Mouse (Mus musculus): ENCODE measurements around the gene Styx. TPM values are rescaled to one million over a fixed set of nuclear protein-coding genes. Genes with fewer than 3 reads are reported as not detected.
A peak's percentile ranks its signal among the peaks of the same experiment; 100 is the strongest.

The Styx gene
- polyA plus RNA-seq, 1 experiment from 2014 or later: 65.3 TPM

DNA sequence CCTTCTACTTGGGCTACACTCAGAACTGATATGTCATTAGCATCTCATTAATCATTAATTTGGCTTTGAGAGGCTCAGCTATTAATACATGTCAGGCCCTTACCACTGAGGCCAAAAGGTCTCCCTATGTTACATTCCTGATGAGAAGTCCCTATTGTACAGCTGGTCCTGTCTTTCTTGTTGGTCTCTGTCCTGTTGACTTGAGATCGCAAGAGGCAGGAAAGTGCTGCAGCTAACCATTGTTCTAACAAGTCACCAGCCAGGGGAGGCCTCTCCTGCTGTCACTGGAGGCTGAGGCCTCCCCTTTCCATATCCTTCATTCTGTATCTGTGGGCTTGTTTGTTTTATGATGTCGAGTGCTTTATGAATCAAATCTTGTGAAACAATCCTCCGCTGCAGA, 95.9 kb downstream of the Styx start:
- 85% methylated on average over 3 of the region's 3 CpGs for WGBS
- no peaks in the 10 kb centered on the region for H3K36me3 ChIP-seq
- no peak overlapping the region for H3K4me3 ChIP-seq
- ATAC-seq (replicated peaks): no peak
- H3K9ac ChIP-seq (replicated peaks): no peak overlapping the region
- H3K4me2 ChIP-seq (replicated peaks): no peak overlapping the region
- H3K27ac ChIP-seq (replicated peaks): no peak overlapping the region
- no peaks in the 10 kb centered on the region for H3K4me1 ChIP-seq
- H3K27me3 ChIP-seq: no peaks in the 10 kb centered on the region
- no peaks in the 10 kb centered on the region for H3K9me3 ChIP-seq

DNA sequence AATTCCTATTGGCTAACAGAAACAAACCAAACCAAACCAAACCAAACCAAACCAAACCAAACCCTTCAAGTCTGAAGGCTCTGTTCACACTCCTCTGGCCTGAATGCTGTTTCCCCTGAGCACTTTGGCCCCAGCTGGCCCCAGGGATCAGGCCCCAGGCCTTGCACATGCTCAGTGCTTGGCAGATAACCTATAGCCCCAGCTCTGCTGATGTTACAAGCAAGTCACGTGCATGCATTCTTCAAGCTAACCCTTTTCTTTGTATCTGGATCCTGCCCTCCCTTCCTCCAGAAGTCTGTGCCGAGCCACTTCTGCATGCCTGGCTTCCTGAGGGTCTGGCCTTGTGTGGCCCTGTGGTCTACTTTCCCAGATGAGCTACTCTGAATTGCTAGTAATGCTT, 100.2 kb downstream of the Styx start:
- Histone ChIP-seq H3K9me3 (no peaks in the 10 kb centered on the region), H3K4me2 (replicated peaks) (no peak overlapping the region), H3K36me3 (no peaks in the 10 kb centered on the region), H3K9ac (replicated peaks) (no peak overlapping the region), H3K27me3 (no peaks in the 10 kb centered on the region), H3K4me3 (no peak overlapping the region), H3K27ac (replicated peaks) (no peak overlapping the region), H3K4me1 (peaks cover 9% of the 10 kb centered on the region; the same call in 1 of the 2 replicates)
- whole genome bisulfite sequencing: 23% methylated on average over 2 of the region's 2 CpGs
- ATAC-seq (replicated peaks): no peak

DNA sequence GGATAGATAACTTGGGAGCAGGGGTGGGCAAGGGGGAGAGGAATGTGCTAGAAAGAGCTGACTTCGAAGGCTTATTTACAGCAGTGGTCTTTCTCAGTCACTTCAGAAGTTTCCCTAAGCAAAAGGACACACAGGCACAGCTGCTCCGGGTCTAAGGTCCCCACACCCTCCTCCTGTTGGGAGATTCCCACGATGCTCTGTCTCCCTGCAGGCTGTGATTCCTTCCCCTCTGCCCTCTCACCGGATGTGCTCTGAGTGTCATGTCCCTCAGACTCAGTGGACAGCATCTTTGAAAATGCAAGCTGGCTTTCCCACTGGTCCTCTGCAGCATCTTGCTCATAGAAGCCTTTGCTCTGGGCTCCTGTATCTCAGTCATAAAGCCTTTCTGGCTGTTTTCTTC, 101.3 kb downstream of the Styx start:
- Histone ChIP-seq H3K27ac (replicated peaks) (no peak overlapping the region), H3K9ac (replicated peaks) (no peak overlapping the region), H3K36me3 (no peaks in the 10 kb centered on the region), H3K27me3 (no peaks in the 10 kb centered on the region), H3K4me1 (peaks cover 13% of the 10 kb centered on the region; the same call in 1 of the 2 replicates), H3K4me2 (replicated peaks) (no peak overlapping the region), H3K4me3 (no peak overlapping the region), H3K9me3 (no peaks in the 10 kb centered on the region)
- 59% methylated on average over 4 of the region's 4 CpGs for WGBS
- ATAC-seq (replicated peaks): no peak

DNA sequence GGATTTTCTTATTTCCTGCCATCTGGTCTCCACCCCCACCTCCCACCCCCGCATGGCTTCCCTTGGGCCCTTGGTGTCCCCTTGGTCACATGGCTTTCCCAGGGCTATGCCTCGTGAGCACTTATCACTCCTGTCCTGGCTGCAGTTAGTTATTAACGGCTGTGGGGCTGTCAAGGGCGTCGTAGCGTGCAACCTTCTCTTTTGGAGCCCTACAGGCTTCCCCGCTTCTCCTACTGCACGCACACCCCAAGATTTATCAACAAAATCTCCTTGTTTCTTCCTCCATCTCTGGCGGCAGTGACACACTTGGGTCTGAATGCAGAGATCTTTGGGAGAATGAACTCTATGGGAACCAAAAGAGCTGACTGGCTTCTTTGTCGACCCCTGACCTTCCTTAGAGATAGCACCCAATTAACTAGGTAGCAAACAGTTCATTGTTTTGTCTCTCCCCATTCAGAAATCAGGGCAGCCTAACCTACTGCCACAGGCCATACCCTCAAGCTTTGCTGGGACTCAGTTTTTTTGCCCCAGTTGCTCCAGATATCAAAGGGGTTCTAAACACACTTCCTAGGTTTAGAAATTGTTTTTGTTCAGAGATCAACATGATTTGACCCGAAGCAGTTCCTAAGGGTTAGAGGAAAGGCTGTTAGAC, 102.1 kb downstream of the Styx start:
- H3K36me3 ChIP-seq: no peaks in the 10 kb centered on the region
- no peak for ATAC-seq (replicated peaks)
- H3K9ac ChIP-seq (replicated peaks): no peak overlapping the region
- WGBS: 32% methylated on average over 11 of the region's 11 CpGs
- H3K4me2 ChIP-seq (replicated peaks): no peak overlapping the region
- no peak overlapping the region for H3K27ac ChIP-seq (replicated peaks)
- no peaks in the 10 kb centered on the region for H3K27me3 ChIP-seq
- H3K9me3 ChIP-seq: no peaks in the 10 kb centered on the region
- H3K4me1 ChIP-seq: peaks cover 13% of the 10 kb centered on the region; the same call in 1 of the 2 replicates
- H3K4me3 ChIP-seq: no peak overlapping the region

DNA sequence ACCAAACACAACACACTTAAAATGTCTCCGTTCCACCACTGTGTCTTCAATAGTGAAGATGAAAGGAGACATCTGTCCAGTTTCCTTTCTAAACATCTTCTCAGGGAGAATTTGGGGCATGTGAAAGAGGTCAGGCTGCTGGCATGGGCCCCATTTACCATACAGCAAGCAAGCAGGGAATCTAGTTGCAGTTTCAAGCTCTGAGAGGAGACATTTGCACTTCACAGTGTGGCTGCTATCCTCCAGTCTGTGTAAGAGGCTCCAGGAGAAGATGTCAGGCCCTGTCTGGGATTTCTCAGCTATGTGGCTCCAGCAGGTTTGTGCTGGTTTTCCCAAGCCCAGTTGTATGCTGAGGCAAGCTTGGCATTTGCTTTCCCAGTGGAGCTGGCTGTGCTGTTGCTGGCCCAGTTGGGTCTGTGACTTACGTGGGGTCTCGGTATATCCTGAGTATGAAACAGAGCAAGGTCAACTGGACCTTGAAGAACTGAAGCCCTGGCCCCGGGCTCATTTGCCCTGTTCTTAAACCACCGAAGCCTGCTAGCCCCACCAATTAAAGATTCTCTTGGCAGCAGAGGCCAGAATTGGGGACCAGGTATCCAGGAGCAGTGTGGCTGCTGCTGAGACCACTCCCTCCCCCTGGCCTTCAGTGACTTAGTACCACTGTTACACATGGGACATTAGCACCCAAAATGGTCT, 102.8 kb downstream of the Styx start:
- ATAC-seq (replicated peaks): no peak
- Histone ChIP-seq H3K9ac (replicated peaks) (no peak overlapping the region), H3K27ac (replicated peaks) (no peak overlapping the region), H3K27me3 (no peaks in the 10 kb centered on the region), H3K36me3 (no peaks in the 10 kb centered on the region), H3K4me2 (replicated peaks) (no peak overlapping the region), H3K4me1 (peaks cover 13% of the 10 kb centered on the region; the same call in 1 of the 2 replicates), H3K4me3 (no peak overlapping the region), H3K9me3 (no peaks in the 10 kb centered on the region)
- 67% methylated on average over 5 of the region's 5 CpGs for WGBS

DNA sequence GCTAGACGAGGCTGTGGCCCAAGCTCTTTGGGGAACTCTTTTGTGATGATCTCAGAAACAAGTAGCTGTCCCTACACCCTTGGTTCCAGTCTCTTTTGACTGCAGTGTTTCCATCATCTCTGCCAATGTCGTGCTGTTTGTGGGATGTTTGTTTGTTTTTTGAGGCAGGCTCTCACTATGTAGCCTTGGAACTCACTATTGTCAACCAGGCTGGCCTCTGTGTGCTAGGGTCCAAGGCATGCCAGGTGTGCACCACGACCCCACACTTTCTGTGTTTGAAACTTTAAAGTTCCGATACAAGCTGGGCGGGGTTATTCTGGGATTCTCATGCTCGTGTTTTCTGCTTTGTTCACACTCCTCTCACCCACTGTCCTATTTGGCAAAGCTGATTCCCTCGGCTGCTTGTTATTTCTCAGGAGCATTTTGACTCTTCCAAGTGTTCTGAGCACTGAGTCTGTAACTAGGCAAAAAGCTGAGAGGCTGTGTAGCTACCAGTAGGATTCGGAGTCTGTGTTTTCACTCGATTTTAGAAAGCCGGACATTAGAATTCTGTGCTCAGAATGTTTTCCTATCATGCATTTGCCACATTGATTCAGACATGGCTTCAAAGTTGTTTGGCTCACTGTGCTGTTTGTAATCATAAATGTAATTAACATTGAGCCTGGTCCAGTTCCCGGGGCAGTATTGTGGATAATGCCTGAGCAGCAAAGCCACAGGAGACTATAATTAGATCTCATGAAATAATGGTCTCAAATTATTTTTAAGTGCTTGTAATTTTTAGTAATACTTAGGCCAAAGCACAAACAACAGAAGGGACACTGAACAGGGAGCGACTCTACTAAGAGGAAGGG, 105.0 kb downstream of the Styx start:
- peaks cover 10% of the 10 kb centered on the region for H3K36me3 ChIP-seq
- WGBS: 46% methylated on average over 12 of the region's 12 CpGs
- H3K9ac ChIP-seq (replicated peaks): no peak overlapping the region
- H3K9me3 ChIP-seq: no peaks in the 10 kb centered on the region
- no peaks in the 10 kb centered on the region for H3K27me3 ChIP-seq
- no peak overlapping the region; the same call in 1 of the 2 replicates for H3K27ac ChIP-seq (replicated peaks)
- H3K4me3 ChIP-seq: no peak overlapping the region
- H3K4me1 ChIP-seq: peaks cover 13% of the 10 kb centered on the region; the same call in 1 of the 2 replicates
- no peak overlapping the region for H3K4me2 ChIP-seq (replicated peaks)
- ATAC-seq (replicated peaks): no peak

DNA sequence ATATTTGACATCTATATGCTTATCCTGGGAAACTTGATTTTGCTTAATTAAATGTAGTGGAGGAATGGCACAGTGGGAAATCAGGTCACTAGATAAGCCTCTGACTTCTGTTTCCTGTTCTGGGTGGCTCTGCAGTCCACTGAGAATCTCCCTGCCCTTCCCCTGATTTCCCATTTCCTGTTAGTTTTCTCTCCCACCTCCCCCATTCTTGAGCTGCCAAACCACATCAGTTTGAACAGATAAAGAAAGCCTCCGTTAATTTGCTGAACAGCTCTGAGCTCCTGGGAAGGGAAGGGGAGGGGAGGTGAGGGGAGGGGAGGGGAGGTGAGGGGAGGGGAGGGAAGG, 105.6 kb downstream of the Styx start:
- H3K27ac ChIP-seq (replicated peaks): no peak overlapping the region; the same call in 1 of the 2 replicates
- no peak; the same call in 1 of the 2 replicates for ATAC-seq (replicated peaks)
- WGBS: no CpG with 5 or more reads among the region's 1 CpGs
- H3K27me3 ChIP-seq: no peaks in the 10 kb centered on the region
- H3K36me3 ChIP-seq: peaks cover 15% of the 10 kb centered on the region
- no peak overlapping the region for H3K9ac ChIP-seq (replicated peaks)
- H3K4me1 ChIP-seq: peaks cover 13% of the 10 kb centered on the region; the same call in 1 of the 2 replicates
- H3K4me2 ChIP-seq (replicated peaks): no peak overlapping the region
- H3K9me3 ChIP-seq: no peaks in the 10 kb centered on the region
- no peak overlapping the region for H3K4me3 ChIP-seq

DNA sequence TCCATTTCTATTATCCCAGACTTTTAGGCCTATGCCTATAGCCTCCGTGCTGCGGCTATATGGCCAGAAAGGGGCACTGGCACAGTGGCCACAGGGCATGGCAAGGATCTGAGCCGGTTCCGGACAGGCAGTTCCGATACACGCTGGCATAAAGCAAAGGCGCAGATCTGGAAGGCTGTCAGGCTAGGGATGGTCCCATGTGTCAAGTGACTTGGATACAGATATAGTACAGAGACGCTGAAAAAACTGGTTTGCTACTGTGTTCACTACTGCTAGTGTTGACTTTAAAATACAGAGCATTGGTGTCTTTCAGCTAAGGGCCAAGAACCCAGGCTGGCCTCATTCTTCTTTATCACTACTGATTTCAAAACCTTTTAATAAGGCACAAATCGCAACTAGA, 106.1 kb downstream of the Styx start:
- no peak overlapping the region for H3K9ac ChIP-seq (replicated peaks)
- peaks cover 13% of the 10 kb centered on the region; the same call in 1 of the 2 replicates for H3K4me1 ChIP-seq
- no peak overlapping the region for H3K27ac ChIP-seq (replicated peaks)
- no peaks in the 10 kb centered on the region for H3K27me3 ChIP-seq
- no peaks in the 10 kb centered on the region for H3K9me3 ChIP-seq
- no peak overlapping the region for H3K4me2 ChIP-seq (replicated peaks)
- no peak overlapping the region for H3K4me3 ChIP-seq
- peaks cover 20% of the 10 kb centered on the region for H3K36me3 ChIP-seq
- 88% methylated on average over 9 of the region's 9 CpGs for WGBS
- no peak for ATAC-seq (replicated peaks)

DNA sequence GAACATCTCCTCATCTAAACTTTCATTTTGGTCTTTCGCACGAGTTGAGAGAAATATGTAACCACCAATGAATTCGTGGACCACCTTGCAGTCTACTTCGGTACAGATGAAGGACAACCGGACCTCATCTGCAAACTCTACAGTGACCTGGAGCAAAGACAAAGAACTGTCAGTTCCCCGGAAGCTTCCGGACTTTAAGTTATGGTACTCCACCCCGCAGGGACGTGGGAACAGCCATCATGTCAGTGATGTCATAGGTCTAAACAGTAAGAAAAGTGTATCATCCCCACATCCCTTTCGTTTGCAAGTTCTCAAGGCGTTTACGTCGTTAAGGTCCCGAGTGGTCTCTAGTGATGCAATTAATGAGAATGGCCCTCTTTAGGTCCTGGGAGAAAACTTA, 109.0 kb downstream of the Styx start:
- WGBS: 90% methylated on average over 14 of the region's 14 CpGs
- no peak for ATAC-seq (replicated peaks)

DNA sequence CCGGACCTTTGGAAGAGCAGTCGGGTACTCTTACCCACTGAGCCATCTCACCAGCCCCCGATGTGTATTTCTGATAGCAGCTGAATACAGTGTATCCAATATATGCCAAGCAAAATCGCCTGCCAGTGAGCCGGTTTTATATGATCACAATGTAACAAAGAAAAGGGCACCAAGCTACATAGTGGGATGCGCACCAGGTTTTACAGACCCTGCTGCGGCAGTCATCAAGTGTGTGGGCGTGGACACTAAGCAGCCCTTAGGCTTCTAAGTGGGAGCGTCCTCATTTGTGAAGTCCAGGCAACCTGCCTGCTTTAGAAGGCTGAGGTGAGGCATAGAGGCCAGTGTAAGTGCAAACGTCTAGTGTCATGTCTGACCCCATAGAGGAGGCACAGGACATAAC, 109.6 kb downstream of the Styx start:
- 95% methylated on average over 10 of the region's 10 CpGs for WGBS
- H3K4me2 ChIP-seq (replicated peaks): no peak overlapping the region
- ATAC-seq (replicated peaks): no peak
- no peak overlapping the region for H3K4me3 ChIP-seq
- H3K9ac ChIP-seq (replicated peaks): no peak overlapping the region
- H3K36me3 ChIP-seq: peaks cover 26% of the 10 kb centered on the region
- H3K9me3 ChIP-seq: no peaks in the 10 kb centered on the region
- peaks cover 26% of the 10 kb centered on the region for H3K4me1 ChIP-seq
- H3K27ac ChIP-seq (replicated peaks): no peak overlapping the region
- H3K27me3 ChIP-seq: no peaks in the 10 kb centered on the region

More for the DNA sequence above, 109.0 kb downstream of the Styx start:
- Histone ChIP-seq H3K4me3 (no peak overlapping the region), H3K4me2 (replicated peaks) (no peak overlapping the region), H3K27me3 (no peaks in the 10 kb centered on the region), H3K4me1 (peaks cover 26% of the 10 kb centered on the region), H3K9ac (replicated peaks) (no peak overlapping the region), H3K36me3 (peaks cover 26% of the 10 kb centered on the region), H3K27ac (replicated peaks) (no peak overlapping the region), H3K9me3 (no peaks in the 10 kb centered on the region)

DNA sequence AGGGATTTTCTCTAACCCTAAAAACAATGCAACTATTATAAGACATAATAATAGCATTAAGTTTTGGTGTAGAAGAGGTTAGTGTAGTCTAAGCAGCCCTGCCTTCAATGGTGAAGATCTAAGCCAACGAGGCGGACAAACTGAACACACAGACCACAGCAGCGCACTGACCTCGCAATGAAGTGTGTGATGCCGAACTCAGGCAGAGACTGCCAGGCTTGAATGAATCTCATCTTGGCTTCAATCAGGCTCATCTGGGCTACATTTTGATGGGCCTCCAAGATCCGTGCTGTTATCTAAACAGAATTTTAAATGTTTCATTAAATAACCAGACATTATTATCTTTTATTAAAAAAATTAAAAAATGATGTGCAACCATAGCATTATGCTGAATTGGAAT, 111.1 kb downstream of the Styx start:
- no peak overlapping the region for H3K9ac ChIP-seq (replicated peaks)
- no peak overlapping the region for H3K27ac ChIP-seq (replicated peaks)
- H3K27me3 ChIP-seq: no peaks in the 10 kb centered on the region
- ATAC-seq (replicated peaks): no peak
- H3K4me2 ChIP-seq (replicated peaks): no peak overlapping the region
- peaks cover 38% of the 10 kb centered on the region for H3K36me3 ChIP-seq
- H3K4me1 ChIP-seq: peaks cover 16% of the 10 kb centered on the region
- H3K9me3 ChIP-seq: no peaks in the 10 kb centered on the region
- H3K4me3 ChIP-seq: no peak overlapping the region
- WGBS: 86% methylated on average over 6 of the region's 6 CpGs

DNA sequence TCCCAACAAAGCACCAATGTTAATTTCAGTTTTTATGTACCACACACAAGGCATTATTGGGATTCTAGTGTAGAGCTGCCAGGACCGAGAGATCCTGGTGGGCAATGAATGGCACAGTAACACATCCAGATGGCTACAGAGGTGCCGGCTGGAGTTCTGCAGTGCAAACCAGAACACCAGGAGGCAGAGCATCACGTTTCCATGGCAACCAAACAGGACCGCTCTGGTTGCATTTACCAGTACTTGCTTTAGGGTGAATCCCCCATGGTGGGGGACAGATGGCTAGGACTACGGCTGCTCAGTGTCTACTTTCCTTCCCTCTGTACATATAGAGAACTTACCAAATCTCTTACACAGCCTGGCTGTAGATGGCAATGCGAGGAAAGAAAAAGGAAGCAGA, 111.5 kb downstream of the Styx start:
- peak overlapping the region; percentile 49 for H3K27ac ChIP-seq (replicated peaks)
- H3K4me1 ChIP-seq: peaks cover 16% of the 10 kb centered on the region
- H3K27me3 ChIP-seq: no peaks in the 10 kb centered on the region
- no peak overlapping the region for H3K4me2 ChIP-seq (replicated peaks)
- ATAC-seq (replicated peaks): peak; percentile 84
- no peak overlapping the region for H3K9ac ChIP-seq (replicated peaks)
- 15% methylated on average over 6 of the region's 6 CpGs for WGBS
- no peaks in the 10 kb centered on the region for H3K9me3 ChIP-seq
- peaks cover 41% of the 10 kb centered on the region for H3K36me3 ChIP-seq
- H3K4me3 ChIP-seq: no peak overlapping the region

All from forebrain, embryonic 15.5 days (tissue).